Mouse (Mus musculus) frontal cortex, postnatal 25 days (tissue): ENCODE results near the gene Prss3.
"Not testable (repeated sequence)": the region's sequence is repeated elsewhere in the genome, so short reads cannot be mapped to it uniquely, and the experiment has no call there.

ENCODE experiments used
- DNase-seq, 2 experiments: peaks; one replicate each; pipeline ENCODE4 v3.0.0; 2022; ENCODE audit warnings: low spot score in 2 of 2

Prss3 gene

DNA sequence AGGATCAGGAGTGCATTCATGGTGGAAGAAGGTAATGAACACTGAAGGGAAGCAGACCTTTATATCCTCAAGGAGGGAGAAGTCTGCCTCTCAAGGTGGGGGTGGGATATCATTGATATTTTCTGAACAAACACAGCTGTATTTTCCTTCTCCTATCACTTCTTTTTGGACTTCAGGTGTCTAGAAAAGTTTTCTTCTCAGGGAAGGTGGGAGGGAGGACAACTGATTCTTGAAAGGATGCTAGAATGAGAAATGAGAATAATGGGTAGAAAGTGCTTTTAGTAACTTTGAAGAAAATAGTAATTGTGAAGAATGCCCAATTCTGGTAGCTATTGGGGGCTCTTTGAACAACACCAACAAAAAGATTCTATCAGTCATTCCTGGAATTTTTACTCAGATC is at the start of gene Prss3:
Prss3 (minus strand) TSS at position 101 of the 400 bp plus-strand sequence.
- not testable (repeated sequence) for DNase-seq

GRCm38 (mm10) chr6:41392056-41392455 is 14.6 kb upstream of the Prss3 start, which contains the start of gene Gm5771:
Gm5771 (plus strand) TSS chr6:41392356.
- not testable (repeated sequence) for DNase-seq

GRCm38 (mm10) chr6:41391640-41392039 is 14.2 kb upstream of the Prss3 start:
- not testable (repeated sequence) for DNase-seq

DNA sequence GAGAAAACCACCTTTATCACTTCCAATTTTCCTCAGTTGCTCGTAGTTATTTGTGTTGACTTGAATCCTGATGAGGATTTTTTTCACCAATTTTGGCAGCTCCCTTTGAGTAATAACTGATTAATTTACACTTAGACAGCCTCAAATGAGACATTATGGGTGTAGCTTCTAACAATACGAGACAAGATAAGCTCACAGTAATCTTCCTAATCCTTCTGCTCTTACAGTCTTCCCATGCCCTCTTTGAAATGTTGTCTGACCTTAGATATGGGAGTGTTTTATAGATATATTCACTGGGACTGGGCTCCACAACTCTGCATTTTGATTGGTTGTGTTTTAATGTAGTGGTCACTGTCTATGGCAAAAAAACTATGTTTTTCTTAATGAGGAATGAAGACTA is 9.3 kb upstream of the Prss3 start:
- no peak for DNase-seq

GRCm38 (mm10) chr6:41373772-41374171 is 3.7 kb downstream of the Prss3 start:
- DNase-seq: not testable (repeated sequence)

DNA sequence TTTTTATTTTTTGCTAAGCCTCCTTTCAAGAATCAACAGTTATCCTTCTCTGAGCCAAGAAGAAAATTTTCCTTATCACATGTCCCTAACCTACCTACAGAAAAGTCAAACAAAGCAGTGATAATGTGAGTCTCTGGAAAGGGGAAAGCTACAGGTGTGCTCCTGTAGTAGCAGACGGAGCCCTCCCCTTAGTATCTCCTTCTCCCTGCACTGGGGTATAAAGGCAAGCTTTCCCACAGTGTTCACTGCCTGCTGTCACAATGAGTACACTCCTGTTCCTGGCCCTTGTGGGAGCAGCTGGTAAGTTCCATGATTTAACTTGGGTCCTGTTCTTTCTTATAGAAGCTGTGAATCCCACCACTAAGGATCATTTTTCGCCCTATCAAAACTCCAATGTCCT is 23.5 kb downstream of the Prss3 start, which contains the start of gene Try10:
Try10 (plus strand) TSS at position 174 of the 400 bp plus-strand sequence.
- no peak for DNase-seq
